In genomic region chr19:10677915-10678771, GRCm38 (mm10) we compare ENCODE assay signal across 9 mouse cellular contexts. TPM values are rescaled to one million over a fixed set of nuclear protein-coding genes. Genes with fewer than 3 reads are reported as not detected.
DNase-seq lines count a peak whose midpoint lies in the region; ATAC-seq and TF ChIP-seq lines count a peak whose summit lies in the region.
"Had no signal": no experiment of that assay in that cellular context is flagged by ENCODE, and none has a peak within 500 bp of the region (broad histone marks: within the 10 kb centered on the region; RNA-seq: fewer than 3 reads in every experiment).

Gene Pga5 (minus strand): TSS chr19:10678071.

- peak; percentile 86 for TF ChIP-seq CTCF in Patski (IDR thresholded peaks at IDR 0.05)

- no peak within 1 kb of the TSS for H3K4me2 ChIP-seq in midbrain, embryonic 11.5 days

- CTCF ChIA-PET in Patski (lab: Charles Lee), result interaction anchor here (0.6 to 16.3 kb wide), 11 partner anchors 9 to 230 kb away, joined by 3 to 229 read pairs (median 4); partner anchors contain the start of genes Prpf19 and Vps37c

- intact Hi-C loops in left cerebral cortex, postnatal 14 days (cut with DNase I), result loop anchor here (2.0 kb wide), 1 partner anchor 31 kb away; no protein-coding TSS in a partner anchor

- no peak within 1 kb of the TSS for H3K27ac ChIP-seq in midbrain, embryonic 11.5 days (ENCODE audit: low read depth, low read length)
- H3K27ac ChIP-seq: macrophage had no signal

- 50% methylated on average over 6 of the region's 6 CpGs for WGBS in midbrain, embryonic 11.5 days

- no peaks in the 10 kb centered on the region for H3K27me3 ChIP-seq in Patski
- H3K27me3 ChIP-seq in midbrain, embryonic 11.5 days (ENCODE audit: control insufficient read depth, insufficient read depth, low read length), result no peaks in the 10 kb centered on the region

- no peaks in the 10 kb centered on the region for H3K36me3 ChIP-seq in midbrain, embryonic 11.5 days (ENCODE audit: control insufficient read depth, insufficient read depth, low read length)

- H3K4me1 ChIP-seq in midbrain, embryonic 11.5 days (ENCODE audit: control insufficient read depth, insufficient read depth, low read length), result no peaks in the 10 kb centered on the region

- no peaks in the 10 kb centered on the region for H3K9me3 ChIP-seq in midbrain, embryonic 11.5 days (ENCODE audit: control insufficient read depth, low read length)

- POLR2A ChIA-PET in Patski (lab: Charles Lee), result interaction anchor here (0.6 to 2.3 kb wide), 2 partner anchors 30 to 309 kb away, joined by 4 to 12 read pairs; no protein-coding TSS in a partner anchor

- peak; percentile 57 for DNase-seq in Patski (ENCODE audit: low read depth, low spot score)
- DNase-seq in cerebellum, postnatal 14 days, result peak; percentile 97 to 99
- peak; percentile 53 to 73 for DNase-seq in frontal cortex, postnatal 14 days (ENCODE audit: low spot score in 2 of 2)
- DNase-seq in hindlimb bud, embryonic 11.5 days (ENCODE audit: extremely low spot score, low read depth, low spot score), result peak; percentile 47
- DNase-seq in left cerebral cortex, postnatal 14 days (ENCODE audit: low spot score in 2 of 2), result peak; percentile 86 to 89
- peak; percentile 94 for DNase-seq in midbrain, embryonic 11.5 days (ENCODE audit: low spot score, missing footprints)
- peak; percentile 47 to 53 for DNase-seq in right cerebral cortex, postnatal 36 days (ENCODE audit: low spot score in 2 of 2)
- DNase-seq in urinary bladder, postnatal 36 days (ENCODE audit: low spot score in 2 of 2), result peak; percentile 71 to 74

- ATAC-seq in Patski, result no peak
- ATAC-seq in midbrain, embryonic 11.5 days (ENCODE audit: low FRiP score), result peak; percentile 72; the same call in 1 of the 2 replicates

- in situ Hi-C loops in Patski (cut with MboI; ENCODE audit: low pct_unique_long_range_greater_than_20kb), result no loop called here

- no peak within 1 kb of the TSS for H3K9ac ChIP-seq in midbrain, embryonic 11.5 days (ENCODE audit: low read length)

- no peak within 1 kb of the TSS for H3K4me3 ChIP-seq in midbrain, embryonic 11.5 days (ENCODE audit: low read depth, low read length)

RNA-seq across cellular contexts. Expression of gene Pga5, which starts in this region (rescaled TPM):
- polyA plus RNA-seq in Patski (2021), result 0.06 TPM
- not detected for total RNA-seq in left cerebral cortex, postnatal 14 days (2021)
- not detected in 2 replicates for polyA plus RNA-seq in midbrain, embryonic 11.5 days (2014; fragmentation: Nextera tagmentation; extraction: Ambion mirVana)
- polyA plus RNA-seq: macrophage had no signal

Comparison
In these comparisons a context has a peak if more than half of its experiments do, and no peak if none do; other contexts are left out.
1. Peak in DNase-seq in Patski; RNA of the gene not detected or under 1 TPM.
2. Peak in DNase-seq in left cerebral cortex, postnatal 14 days; RNA of the gene not detected or under 1 TPM.
3. Peak in DNase-seq and ATAC-seq in midbrain, embryonic 11.5 days; RNA of the gene not detected or under 1 TPM.
4. DNase-seq: peak in every context shown above with its lines; median percentile 98 in cerebellum, postnatal 14 days; 94 in midbrain, embryonic 11.5 days; 88 in left cerebral cortex, postnatal 14 days; 72 in urinary bladder, postnatal 36 days; 63 in frontal cortex, postnatal 14 days; 57 in Patski; 50 in right cerebral cortex, postnatal 36 days; 47 in hindlimb bud, embryonic 11.5 days.